Mouse (Mus musculus) cerebellum, adult 9-10 months (tissue): Measurements from ENCODE around the gene Arhgef25.

Experiments used
- DNase-seq: peaks from one replicate; pipeline ENCODE4 v3.0.0; 2022

Gene Arhgef25

DNA sequence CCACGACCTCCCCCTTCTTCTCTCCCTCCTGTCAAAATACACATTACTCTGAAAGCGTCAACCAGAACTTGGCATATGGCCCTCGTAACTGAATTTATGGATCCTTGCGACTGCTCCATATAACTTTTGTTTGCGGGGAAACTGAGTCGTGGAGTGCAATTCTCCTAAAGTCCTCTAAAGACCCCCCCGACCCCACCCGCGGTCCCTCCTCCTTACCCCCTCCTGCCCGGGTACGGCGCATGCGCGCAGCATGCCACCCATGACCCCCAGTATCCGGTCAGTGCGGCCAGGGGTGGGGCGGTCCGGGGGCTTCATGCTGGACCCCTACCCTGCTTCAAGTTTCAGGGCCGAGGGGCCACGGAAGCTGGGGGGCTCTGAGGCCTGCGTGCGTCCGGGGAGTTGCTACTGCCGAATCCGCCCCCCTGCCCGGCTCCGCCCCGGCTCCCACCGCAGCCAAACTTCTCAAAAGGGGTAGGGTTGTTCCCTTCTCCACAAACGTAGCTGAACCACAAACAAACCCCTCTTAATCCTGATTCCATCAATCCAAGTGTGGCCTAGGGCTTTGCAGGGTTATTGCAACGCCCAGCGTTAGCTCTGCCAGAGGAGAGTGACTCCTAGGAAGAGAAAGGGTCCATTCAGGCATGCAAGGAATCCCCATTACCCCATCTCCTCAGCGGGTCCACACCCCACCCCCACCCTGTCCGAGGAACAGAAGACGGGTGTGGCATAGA, at the start of gene Arhgef25:
Gene Arhgef25, minus strand, starts transcription at position 433 of the 731 bp plus-strand sequence.
- DNase-seq = peak; percentile 54

DNA sequence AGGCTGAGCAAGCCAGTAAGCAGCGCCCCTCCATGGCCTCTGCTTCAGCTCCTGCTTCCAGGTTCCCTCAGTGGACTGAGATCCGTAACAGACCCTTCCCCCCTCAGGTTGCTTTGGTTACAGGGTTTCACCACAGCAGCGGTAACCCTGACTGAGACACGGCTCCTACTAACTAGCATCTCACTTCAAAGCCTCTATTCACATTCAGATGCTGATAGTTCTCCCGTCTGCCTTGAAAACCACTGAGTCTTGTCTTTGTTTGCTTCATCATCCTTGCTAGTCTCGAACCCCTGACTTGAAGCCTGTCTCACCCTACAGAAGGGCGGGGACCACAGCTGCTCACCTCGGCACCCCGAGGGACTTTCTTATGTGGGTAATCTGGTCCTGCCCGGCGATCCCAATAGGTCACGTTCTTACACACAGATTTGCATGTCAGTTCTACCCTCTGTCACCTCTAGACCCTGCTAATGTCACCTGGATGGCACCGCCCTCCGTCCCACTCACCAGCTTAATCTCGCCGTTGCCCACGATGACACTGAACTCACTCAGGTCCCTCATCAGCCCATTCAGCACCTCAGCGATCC, 48.5 kb upstream of the Arhgef25 start:
- no peak for DNase-seq

DNA sequence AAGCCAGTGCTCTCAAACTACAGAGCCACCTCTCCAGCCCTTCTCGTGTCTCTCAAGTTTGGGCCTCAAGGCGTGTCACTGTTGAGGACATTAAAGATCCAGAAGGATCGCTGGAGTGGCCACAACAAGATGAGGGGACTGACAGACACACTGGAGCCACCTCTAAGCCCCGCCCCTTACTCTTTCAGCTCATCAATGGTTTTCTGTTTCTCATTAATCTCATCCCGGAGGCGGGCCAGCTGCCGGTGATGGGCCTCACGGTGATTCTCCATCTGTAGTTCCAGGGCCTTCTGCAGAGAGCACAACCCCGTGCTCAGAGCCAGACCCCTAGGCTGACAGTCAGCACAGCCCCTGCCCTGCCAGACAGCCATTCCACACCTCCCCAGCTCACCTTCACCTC, 46.7 kb upstream of the Arhgef25 start:
- no peak for DNase-seq

DNA sequence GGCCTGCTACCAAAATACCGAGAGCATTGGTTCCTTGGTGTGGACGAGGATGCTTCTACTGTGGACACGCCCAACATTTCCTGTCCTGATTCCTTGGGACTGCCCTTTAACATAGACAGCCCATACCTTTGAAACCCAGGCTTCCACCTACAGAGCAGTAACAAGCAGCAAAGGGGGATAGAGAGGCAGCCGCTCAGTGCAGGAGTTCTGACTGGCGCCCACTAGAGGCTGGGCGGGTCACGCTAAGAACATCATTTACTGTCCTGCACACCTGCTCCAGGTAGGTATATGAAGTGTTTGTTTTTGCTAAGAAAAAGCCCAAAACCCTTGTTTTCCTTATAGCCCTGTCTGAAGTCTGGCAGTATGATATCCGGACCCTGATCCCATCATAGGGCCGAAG, 43.3 kb upstream of the Arhgef25 start:
- no peak for DNase-seq

DNA sequence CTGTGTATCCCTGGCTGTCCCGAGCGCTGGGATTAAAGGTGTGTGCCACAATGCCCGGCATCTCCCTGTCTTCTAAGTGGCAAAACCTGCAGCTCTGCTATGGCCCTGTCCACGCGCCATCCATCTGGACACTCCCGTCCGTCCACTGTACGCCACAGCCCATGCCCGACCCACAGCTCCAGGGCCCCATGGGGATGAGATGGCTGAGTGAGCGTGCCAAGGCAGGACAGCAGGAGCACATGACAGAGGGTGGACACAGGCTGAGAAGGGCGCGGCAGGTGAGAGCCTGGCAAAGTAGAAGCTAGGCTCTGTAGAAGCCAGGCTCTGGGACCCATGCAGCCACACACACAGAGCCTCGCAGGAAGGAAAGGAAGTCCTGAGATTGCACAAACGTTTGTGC, 41.9 kb upstream of the Arhgef25 start:
- DNase-seq = peak; percentile 58

DNA sequence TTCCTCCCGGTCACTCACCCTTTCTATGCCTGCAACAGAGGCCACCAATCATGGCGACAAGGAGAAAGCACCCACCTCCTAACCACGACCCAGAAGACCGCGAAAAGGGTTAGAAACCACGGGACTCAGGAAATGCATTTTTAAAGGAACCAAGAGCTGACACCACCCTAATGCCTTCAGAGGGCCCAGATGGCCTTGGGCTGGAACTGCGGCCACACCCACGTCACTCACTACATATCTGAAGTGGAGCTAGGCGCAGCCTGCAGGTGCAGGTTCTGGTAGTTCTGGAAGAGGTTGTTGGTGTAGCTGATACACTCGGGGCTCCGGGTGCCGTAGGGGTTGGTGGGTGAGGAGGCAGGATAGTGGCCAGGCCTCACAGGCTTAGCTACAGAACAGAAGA, 40.8 kb upstream of the Arhgef25 start:
- no peak for DNase-seq

DNA sequence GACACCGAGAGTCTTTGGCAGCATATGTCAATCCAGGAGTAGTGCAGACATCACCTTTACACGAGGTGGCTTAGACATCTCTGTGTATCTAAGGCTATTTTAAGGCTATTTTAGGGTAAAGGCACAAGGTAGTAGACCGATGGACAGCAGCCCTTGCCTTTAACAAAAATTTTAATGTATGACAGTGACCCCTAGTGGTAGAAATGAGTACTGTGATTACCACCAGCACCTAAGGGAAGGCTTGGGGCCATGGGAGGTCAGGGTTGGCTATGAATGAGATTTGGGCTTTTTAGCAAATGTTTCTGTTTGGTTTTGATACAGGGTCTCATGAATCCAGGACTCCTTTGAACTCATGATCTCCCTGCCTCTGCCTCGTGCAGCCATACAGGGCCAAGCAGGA, 39.0 kb upstream of the Arhgef25 start:
- DNase-seq = peak; percentile 89

DNA sequence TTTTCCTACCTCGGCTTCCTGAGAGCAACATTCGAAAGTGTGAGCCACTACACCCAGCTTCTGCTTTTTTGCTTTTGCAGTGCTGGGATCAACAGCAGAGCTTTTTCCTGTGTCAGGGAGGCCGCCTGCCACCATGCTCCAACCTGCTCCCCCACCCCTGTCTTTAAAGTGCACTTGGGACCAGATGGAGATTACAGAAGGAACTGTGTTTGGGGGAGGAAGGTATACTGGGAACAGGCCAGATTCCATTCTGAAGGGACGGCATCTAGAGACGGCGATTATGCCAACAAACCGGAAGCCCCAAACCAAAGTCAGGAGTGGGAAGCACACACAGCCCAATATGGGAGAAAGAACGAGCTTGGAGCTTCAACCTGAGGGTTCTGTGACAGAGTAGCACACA, 37.3 kb upstream of the Arhgef25 start:
- DNase-seq = no peak

DNA sequence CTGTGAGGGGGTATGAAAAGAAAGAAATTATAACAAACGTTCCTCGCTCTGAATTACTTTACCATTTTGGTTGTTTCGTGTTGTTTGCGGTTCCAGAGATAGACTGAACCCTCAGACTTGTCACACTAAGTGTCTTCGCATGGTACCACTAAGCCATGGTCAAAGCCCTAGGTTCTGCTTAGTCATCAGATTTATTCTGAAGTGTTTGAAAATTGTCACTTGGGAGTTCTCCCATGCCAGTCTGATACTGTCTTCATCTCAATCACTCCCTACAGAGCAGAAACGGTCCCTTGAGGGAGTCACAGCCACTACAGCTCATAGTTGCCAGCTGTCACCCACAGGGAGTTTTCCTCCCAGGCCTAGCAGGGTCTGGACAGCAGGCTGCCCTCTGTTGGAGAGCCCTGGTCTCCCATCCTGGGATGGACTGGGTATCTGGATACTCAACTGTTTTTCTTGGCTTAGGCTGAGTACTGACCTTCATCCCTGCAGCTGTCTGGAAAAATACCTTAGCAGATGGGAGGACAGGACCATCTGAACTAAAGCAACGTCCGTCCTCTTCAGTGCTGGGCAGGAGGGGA, 36.5 kb upstream of the Arhgef25 start:
- no peak for DNase-seq

DNA sequence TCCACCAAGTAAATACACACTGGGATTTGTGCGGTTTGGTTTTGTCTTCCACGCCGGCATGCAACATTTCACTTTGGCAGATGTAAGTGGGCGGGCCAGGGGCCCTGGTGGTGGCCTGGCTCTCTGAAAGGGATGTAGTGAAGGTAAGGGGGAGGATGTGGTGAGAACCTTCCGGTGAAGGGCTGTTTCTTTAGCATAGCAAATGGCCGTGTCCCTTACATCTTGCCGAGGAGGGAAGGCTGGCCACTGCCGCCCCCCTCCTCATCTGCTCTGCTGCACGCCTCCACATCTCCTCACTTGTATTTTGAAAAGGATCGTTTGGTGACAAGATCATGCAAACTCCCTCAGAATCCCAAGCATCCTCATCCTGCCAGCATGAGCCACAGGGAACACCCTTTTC, 35.8 kb upstream of the Arhgef25 start:
- DNase-seq = no peak

DNA sequence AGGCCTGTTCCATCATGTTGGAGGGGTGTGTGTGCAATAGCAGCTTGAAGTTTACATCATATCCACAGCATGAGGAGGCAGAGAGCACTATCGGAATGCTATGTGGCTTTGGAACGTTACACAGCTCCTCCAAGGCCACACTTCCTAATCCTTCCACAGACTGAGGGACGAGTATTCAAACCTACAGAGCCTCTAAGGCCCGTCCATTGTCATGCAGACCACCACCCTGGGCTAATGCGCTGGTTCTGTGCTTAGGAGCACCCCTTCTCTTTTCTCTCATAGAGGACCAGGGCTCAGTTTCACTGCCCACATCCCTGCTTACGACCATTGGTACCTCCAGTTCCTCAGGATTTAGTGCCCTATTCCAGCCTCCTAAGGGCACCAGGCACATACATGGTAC, 35.3 kb upstream of the Arhgef25 start:
- no peak for DNase-seq

DNA sequence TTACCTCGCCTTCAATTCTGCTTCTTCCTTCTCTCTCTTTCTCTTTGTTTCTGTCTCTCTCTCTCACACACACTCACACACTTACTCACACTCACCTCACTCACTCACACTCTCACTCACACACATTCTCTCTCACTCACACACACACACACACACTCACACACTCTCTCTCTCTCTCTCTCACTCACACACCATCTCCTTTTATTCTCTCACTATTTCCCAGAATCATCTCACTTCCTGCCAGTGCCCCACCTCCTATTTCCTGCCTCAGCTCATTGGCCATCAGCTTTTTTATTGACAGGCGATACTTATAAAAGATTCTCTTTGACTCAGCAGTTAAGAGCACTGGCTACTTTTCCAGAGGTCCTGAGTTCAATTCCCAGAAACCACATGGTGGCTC, 28.5 kb upstream of the Arhgef25 start:
- DNase-seq = no peak

DNA sequence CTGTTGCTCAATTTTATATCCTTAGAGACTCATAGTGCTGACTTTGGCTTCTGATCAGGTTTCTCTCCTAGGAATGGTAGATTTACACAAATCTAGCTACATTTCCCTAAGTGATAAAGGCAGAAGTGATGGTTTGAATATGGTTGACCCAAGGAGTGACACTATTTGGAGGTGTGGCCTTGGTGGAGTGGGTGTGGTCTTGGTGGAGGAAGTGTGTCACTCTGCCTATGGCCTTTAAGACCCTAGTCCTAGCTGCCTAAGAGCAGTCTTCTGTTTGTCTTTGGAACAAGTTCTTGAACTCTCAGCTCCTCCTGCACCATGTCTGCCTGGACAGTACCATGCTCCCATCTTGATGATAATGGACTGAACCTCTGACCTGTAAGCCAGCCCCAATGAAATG, 27.3 kb upstream of the Arhgef25 start:
- DNase-seq = no peak

DNA sequence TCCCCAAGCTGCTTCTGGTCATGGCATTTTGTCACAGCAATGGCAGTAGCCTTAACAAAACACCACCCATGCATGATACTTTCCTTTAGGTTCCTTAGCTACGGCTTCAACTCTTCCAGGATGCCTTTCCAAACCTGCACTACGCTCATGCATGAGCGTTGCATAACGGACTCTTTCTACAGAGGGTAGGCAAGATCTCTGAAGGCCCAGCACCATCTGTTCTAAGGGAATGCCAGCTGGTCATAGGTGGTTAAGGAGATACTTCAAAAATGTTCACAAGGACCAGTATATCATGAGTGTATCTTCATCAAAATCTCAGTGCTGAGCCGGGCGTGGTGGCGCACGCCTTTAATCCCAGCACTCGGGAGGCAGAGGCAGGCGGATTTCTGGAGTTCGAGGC, 26.6 kb upstream of the Arhgef25 start:
- DNase-seq = peak; percentile 68

DNA sequence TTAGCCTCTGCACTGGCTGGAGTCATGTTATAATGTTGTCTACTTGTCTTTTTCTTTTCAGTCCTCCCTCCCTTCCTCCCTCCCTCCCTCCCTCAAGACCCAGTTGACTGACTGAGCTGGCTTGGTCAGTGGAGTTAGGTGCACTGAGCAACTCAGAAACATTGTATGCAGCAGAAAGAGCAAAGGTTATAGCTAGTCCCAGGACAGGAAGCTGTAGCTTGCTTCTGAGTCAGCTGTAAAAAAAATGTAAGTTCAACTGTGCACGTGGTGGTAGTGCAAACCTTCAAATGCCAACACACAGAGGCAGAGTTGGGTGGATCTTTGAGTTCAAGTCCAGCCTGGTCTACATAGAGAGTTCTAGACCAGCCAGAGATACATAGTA, 24.5 kb upstream of the Arhgef25 start:
- no peak for DNase-seq

DNA sequence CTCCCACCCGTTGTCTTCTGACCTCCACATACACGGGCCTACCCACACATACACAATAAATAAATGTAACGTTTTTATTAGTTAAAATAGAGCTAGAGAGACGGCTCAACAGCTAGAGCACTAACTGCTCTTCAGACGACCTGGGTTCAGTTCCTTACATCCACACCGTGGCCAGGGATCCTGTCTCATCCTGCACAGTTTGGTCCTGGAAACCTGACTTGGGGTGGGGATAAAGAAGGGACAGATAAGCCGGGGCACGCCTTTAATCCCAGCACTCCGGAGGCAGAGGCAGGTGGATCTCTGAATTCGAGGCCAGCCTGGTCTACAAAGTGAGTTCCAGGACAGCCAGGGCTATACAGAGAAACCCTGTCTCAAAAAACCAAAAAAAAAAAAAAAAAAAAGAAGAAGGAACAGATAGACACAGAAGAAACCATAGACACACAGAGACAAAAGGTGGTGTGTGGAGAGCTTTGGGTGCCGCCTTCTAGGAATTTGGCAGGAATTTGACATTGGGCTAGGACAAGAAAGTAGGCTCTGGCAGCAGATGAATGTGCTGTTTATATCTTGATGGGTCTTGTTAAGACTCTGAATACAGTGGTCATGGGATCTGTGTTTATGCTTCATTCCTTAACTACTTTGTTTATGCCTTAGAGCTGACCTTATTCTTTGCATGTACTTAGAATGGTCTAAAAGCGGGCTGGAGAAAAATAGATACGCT, 24.0 kb upstream of the Arhgef25 start:
- DNase-seq = no peak

DNA sequence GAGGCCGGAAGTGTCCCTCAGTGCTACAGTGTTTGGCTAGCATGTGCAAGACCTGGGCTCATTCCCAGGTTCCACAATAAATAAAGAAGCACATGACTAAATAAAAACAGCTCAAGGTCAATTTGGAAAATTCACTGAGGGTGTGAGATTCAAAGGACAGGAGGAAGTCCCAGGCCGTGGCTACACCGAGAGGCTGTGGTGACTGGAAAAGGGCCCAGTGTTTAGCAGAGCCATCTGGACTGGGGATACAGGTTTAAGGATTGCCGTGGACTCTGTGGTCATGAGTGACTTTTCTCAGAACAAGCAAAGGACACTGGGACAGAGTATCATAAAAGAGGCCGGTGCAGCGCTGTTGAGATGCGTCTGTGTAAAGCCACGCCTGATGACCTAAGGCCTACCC, 23.4 kb upstream of the Arhgef25 start:
- peak; percentile 65 for DNase-seq

DNA sequence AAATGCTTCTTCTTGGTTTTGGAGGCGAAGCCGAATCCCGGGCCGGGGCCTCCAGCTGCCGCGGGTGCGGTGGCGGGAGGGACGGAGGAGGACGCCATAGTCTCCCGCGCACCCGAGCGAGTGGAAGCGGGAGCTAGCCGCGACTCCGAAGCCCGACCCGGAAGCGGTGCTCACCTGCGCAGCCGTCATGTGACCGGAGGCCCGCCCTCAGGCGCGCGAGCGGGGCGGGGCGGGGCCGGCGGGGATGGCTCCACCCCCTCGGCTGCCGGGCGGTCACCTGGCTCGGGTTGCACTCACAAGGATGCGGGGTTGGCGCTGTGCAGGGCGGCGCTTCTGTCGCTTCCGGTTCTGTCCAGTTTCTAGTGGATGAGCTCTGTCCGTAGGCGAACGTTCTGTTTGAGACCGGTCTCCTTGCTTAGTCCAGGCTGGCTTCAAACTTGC, 21.6 kb upstream of the Arhgef25 start, which contains the start of gene Pip4k2c:
Gene Pip4k2c, minus strand, starts transcription at position 172 of the 441 bp plus-strand sequence.
- DNase-seq = peak; percentile 92

DNA sequence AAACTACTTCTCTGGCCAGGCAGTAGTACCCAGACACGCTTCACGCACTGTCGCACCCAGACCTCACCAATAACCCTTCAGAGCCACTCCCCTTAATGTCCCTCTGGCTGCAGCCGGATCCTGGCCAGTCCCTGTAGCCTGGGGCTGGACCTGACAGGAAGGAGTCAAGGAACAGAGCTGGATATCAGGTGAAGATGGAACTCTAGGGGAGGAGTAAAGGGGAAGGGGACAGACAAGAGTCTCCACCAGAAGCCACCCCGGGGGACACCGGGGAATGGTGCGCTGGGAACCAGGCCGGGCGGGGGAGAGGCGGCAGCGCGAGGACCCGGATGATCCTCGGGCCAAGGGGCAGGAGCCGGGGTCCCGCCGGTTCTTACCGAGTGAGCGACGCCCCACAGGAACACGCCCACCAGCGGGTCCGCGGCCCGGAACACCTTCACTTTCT, 21.1 kb upstream of the Arhgef25 start:
- no peak for DNase-seq

DNA sequence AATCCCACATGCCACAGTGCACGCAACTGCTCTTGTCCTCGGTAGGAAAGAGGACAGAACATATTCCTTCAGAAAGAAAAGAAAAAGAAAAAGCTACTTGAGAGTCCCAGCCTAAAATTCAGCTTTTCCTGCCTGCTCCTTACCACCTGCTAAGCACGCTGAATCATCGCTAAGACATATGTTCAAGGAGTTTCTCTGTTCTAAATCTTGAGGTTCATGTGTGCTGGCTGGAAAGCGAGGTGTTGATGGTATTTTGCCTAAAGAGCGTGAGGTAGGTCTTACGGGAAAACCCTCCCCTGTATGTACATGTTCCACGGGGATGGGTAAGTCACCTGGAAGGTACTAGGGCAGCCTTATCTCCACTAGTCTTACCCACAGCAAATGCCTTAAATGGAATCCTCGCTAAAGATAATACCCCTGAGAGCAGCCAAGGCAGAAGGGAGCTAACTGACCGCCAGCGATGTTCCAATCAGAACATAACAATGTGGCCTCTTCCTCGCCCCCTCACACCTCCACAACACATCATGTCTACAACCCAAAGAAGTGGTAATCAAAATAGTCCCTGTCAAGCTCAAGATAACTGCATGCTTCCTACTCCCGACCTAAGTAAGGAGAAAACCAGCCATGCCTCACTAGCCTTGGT, 20.2 kb upstream of the Arhgef25 start:
- DNase-seq = no peak

DNA sequence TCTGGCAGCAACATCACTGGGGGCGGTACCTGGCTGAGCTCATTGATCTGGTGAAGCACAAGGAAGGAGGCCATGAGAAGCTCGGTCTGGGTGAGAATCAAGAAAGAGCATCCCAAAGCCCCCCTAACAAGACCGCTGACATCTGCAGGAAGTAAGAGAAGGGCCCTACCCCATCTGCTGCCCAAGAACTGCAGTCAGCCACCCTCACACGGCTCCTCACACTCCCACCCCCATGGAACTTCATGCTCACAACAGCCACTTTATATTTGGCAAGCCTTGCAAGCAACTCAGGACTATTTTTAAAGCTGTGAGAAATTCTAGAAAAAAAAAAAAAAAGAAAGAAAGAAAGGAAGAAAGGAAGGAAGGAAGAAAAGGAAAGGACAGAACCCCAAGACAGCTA, 19.0 kb upstream of the Arhgef25 start:
- no peak for DNase-seq

DNA sequence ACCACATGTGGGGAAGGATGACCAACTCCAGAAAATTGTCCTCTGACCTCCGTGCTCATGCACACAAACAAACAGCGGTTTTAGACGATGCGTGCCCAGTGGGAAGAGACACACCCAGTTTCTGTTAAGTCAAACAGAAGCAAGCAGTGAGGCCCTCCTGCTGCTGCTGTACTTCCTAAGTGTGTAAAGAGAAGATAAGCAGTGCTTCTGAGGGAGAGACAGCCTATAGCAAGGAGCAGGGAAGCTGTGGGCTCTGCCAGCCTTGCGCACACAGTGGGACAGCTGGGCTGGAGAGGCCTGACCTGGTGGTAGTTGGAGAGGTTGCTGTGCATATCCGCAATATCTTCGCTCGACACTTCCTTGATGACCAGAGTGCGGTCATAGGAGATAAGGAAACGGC, 15.5 kb upstream of the Arhgef25 start:
- no peak for DNase-seq

DNA sequence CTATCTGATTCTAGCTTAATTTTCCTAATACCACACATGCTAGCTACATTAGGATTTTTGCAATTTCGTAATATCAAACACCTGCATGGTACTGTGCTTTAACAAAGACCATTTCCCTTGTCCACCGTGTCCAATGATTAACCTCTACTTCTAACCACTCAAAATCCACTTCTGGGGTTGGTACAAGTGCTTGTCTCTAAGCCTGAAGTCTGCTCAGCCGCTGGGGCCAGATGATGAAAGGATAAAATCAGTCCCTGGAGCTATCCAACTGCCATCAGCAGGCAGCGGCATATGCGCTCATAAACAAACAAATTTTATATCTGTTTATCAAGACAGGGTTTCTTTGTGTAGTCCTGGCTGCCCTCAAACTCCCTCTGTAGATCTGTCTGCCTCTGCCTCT, 14.7 kb upstream of the Arhgef25 start:
- DNase-seq = no peak
